Mouse (Mus musculus) myocyte (in vitro differentiated cells): ENCODE results near the gene Cyth3.

Experiments
- CEBPB ChIP-seq: IDR thresholded peaks from 2 replicates; pipeline ENCODE4 v1.6.1; 2011; ENCODE audit warnings: mild to moderate bottlenecking, moderate library complexity; ENCODE audit not compliant: poor library complexity, insufficient read depth, severe bottlenecking
- E2F4 ChIP-seq: IDR thresholded peaks from one replicate; pipeline ENCODE4 v1.6.1; 2011; ENCODE audit warnings: mild to moderate bottlenecking, control low read depth, moderate library complexity; ENCODE audit not compliant: insufficient read depth
- MAX ChIP-seq: IDR thresholded peaks from one replicate; pipeline ENCODE4 v1.6.1; 2011; ENCODE audit warnings: low read depth, mild to moderate bottlenecking, control low read depth
- MYOD1 ChIP-seq, 3 experiments: IDR thresholded peaks; one replicate each; pipeline ENCODE4 v1.6.1; 2011; ENCODE audit warnings: control low read depth in 2 of 3, low read depth in 2 of 3, mild to moderate bottlenecking in 2 of 3, moderate library complexity in 1 of 3; ENCODE audit not compliant: insufficient read length in 2 of 3, control insufficient read depth in 1 of 3
- MYOG ChIP-seq, 3 experiments: IDR thresholded peaks; one replicate each; pipeline ENCODE4 v1.6.1; 2011; ENCODE audit warnings: control low read depth in 2 of 3, low read depth in 2 of 3, mild to moderate bottlenecking in 2 of 3; ENCODE audit not compliant: insufficient read length in 2 of 3, control insufficient read depth in 1 of 3, insufficient read depth in 1 of 3
- POLR2A ChIP-seq: IDR thresholded peaks from one replicate; pipeline ENCODE4 v1.6.1; 2011; ENCODE audit warnings: low read depth, mild to moderate bottlenecking, control low read depth, moderate library complexity; ENCODE audit not compliant: insufficient read length
- POLR2AphosphoS2 ChIP-seq: IDR thresholded peaks from one replicate; pipeline ENCODE4 v1.6.1; 2011; ENCODE audit warnings: low read depth, control low read depth; ENCODE audit not compliant: insufficient read length
- REST ChIP-seq: IDR thresholded peaks from one replicate; pipeline ENCODE4 v1.6.1; 2011; ENCODE audit warnings: mild to moderate bottlenecking, control low read depth, moderate library complexity; ENCODE audit not compliant: insufficient read depth, insufficient read length
- SRF ChIP-seq: IDR thresholded peaks from one replicate; pipeline ENCODE4 v1.6.1; 2011; ENCODE audit warnings: low read depth; ENCODE audit not compliant: control insufficient read depth, insufficient read length
- TCF12 ChIP-seq: IDR thresholded peaks from one replicate; pipeline ENCODE4 v1.6.1; 2011; ENCODE audit warnings: mild to moderate bottlenecking, control low read depth; ENCODE audit not compliant: poor library complexity, insufficient read depth, severe bottlenecking
- TCF3 ChIP-seq: IDR thresholded peaks from one replicate; pipeline ENCODE4 v1.6.1; 2011; ENCODE audit warnings: low read depth, control low read depth; ENCODE audit not compliant: insufficient read length
- USF1 ChIP-seq: IDR thresholded peaks from one replicate; pipeline ENCODE4 v1.6.1; 2011; ENCODE audit warnings: low read depth, mild to moderate bottlenecking, control low read depth, moderate library complexity

- TF ChIP-seq POLR2A = no peak
- no peak for TF ChIP-seq MYOD1 (IDR thresholded peaks at IDR 0.05; ENCODE audit: control insufficient read depth in 1 of 3, insufficient read length in 2 of 3, low read depth in 2 of 3)
- no peak for TF ChIP-seq E2F4
- TF ChIP-seq USF1 = no peak
- TF ChIP-seq TCF12 = no peak
- no peak for TF ChIP-seq POLR2AphosphoS2
- TF ChIP-seq MYOG (IDR thresholded peaks at IDR 0.05; ENCODE audit: control insufficient read depth in 1 of 3, insufficient read depth in 1 of 3, insufficient read length in 2 of 3, low read depth in 2 of 3) = no peak
- TF ChIP-seq TCF3 = no peak
- TF ChIP-seq MAX = no peak
- no peak for TF ChIP-seq REST
- no peak for TF ChIP-seq CEBPB
- TF ChIP-seq SRF = no peak
Observed at GRCm38 (mm10) chr5:143579537-143580203, 42.6 kb upstream of the Cyth3 start.
